Mouse (Mus musculus) ES-E14 (cell line): ENCODE data around the gene Nr4a1. TPM values are rescaled to one million over a fixed set of nuclear protein-coding genes. Genes with fewer than 3 reads are reported as not detected.

Experiments used
- DNase-seq: peaks from one replicate; pipeline ENCODE4 v3.0.0-alpha.2; 2013; ENCODE audit warnings: low read depth, low spot score
- H3K27ac ChIP-seq: 2 replicates; pipeline ENCODE4 v1.5.1; 2012; ENCODE audit warnings: low read depth, mild to moderate bottlenecking, low read length, moderate library complexity, mixed read lengths; ENCODE audit not compliant: poor library complexity, insufficient read depth, severe bottlenecking
- H3K36me3 ChIP-seq: 2 replicates; pipeline ENCODE4 v1.6.1; 2012; ENCODE audit warnings: mild to moderate bottlenecking, low read length, moderate library complexity, mixed read lengths; ENCODE audit not compliant: control insufficient read depth, poor library complexity, insufficient read depth, severe bottlenecking
- H3K4me1 ChIP-seq, 2 experiments: fragments of 150-350 bp in 1 of 2; sonication (generic) in 1 of 2; 2 replicates each; pipeline ENCODE4 v1.6.1; 2012; ENCODE audit warnings: low read length in 2 of 2, mild to moderate bottlenecking in 1 of 2, mixed read lengths in 1 of 2; ENCODE audit not compliant: control insufficient read depth in 2 of 2, insufficient read depth in 2 of 2, poor library complexity in 1 of 2
- H3K4me3 ChIP-seq, 2 experiments: fragments of 150-350 bp in 1 of 2; sonication (generic) in 1 of 2; 2 replicates each; pipeline ENCODE4 v1.5.1; 2012; ENCODE audit warnings: low read length in 2 of 2, low read depth in 1 of 2, mild to moderate bottlenecking in 1 of 2, mixed read lengths in 1 of 2; ENCODE audit not compliant: insufficient read depth in 1 of 2, poor library complexity in 1 of 2, severe bottlenecking in 1 of 2
- H3K9ac ChIP-seq: 2 replicates; pipeline ENCODE4 v1.6.1; 2012; ENCODE audit warnings: low read depth, mild to moderate bottlenecking, low read length, mixed read lengths; ENCODE audit not compliant: poor library complexity, insufficient read depth, severe bottlenecking
- H3K9me3 ChIP-seq: fragments of 150-350 bp; sonication (generic); 2 replicates; pipeline ENCODE4 v1.6.1; 2012; ENCODE audit warnings: low read depth, mild to moderate bottlenecking, low read length; ENCODE audit not compliant: control insufficient read depth, insufficient read depth
- CHD2 ChIP-seq: IDR thresholded peaks from 2 replicates; pipeline ENCODE4 v1.6.1; 2014; ENCODE audit warnings: mild to moderate bottlenecking, low read depth, low read length, inconsistent platforms
- HCFC1 ChIP-seq: IDR thresholded peaks from 2 replicates; pipeline ENCODE4 v1.6.1; 2012; ENCODE audit warnings: low read length, inconsistent platforms, borderline replicate concordance; ENCODE audit not compliant: insufficient read depth
- MAFK ChIP-seq: IDR thresholded peaks from 2 replicates; pipeline ENCODE4 v1.6.1; 2014; ENCODE audit warnings: mild to moderate bottlenecking, low read depth, low read length, inconsistent platforms; ENCODE audit not compliant: insufficient read depth
- ZC3H11A ChIP-seq: IDR thresholded peaks from 2 replicates; pipeline ENCODE4 v1.6.1; 2012; ENCODE audit warnings: low read depth, mild to moderate bottlenecking, inconsistent platforms, low read length, borderline replicate concordance
- ZNF384 ChIP-seq: IDR thresholded peaks from 2 replicates; pipeline ENCODE4 v1.6.1; 2012; ENCODE audit warnings: low read depth, low read length, inconsistent platforms
- in situ Hi-C, 2 experiments: fragments of 600-800 bp; cut with MboI; formaldehyde crosslinking; loops; one replicate each; pipeline ENCODE4 v1.15.1; 2025; ENCODE audit warnings: low sequenced_read_pairs in 2 of 2, inconsistent platforms in 1 of 2; ENCODE audit not compliant: unreplicated experiment in 2 of 2
- total RNA-seq: library from RNA; depleted of rRNA; stranded (reverse); fragments of 300-350 nt; gene quantifications from 2 replicates; pipeline ENCODE4 v1.2.3, GENCODE M21; 2012

Nr4a1 gene
- total RNA-seq, 1 experiment: 12.1 TPM

DNA sequence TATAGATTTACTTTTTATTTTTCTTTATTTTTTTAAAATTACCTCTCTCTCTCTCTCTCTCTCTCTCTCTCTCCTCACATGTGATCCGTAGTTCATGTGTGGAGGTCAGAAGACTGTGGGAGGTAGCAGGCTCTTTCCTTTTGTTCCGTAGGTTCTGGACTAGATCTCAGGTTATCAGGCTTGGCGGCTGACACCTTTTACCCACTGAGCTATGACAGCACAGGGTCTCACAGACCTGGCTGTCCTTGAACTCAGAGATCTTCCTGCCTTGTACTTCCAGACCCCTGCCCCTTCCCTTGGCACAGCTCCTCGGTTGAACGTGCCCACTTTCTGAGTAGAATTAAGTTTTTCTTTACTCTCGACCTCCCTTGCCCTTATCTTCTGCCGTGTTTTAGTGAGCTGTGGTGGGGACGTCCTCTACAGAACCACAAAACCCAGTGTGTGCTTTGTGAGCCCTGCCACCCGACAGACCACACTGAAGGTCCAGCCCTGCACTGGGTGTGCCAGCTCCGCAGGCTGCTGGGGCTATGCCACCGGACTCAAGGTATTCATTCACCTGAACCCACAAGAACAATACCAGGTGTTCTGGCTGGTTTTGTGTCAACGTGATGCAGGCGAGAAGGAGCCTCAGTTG is 62.3 kb downstream of the Nr4a1 start:
- H3K36me3 ChIP-seq: no peaks in the 10 kb centered on the region
- no peak for TF ChIP-seq MAFK
- TF ChIP-seq ZC3H11A: no peak
- TF ChIP-seq HCFC1: no peak
- no peak for TF ChIP-seq CHD2
- TF ChIP-seq ZNF384: no peak
- H3K9ac ChIP-seq: no peak overlapping the region
- peaks cover 0 to 10% of the 10 kb centered on the region in 2 experiments; a peak in 2 of 4 replicates for H3K4me1 ChIP-seq
- no peak for DNase-seq
- no peak overlapping the region for H3K4me3 ChIP-seq
- H3K27ac ChIP-seq: no peak overlapping the region
- no peaks in the 10 kb centered on the region for H3K9me3 ChIP-seq
- in situ Hi-C loops: no loop called here

DNA sequence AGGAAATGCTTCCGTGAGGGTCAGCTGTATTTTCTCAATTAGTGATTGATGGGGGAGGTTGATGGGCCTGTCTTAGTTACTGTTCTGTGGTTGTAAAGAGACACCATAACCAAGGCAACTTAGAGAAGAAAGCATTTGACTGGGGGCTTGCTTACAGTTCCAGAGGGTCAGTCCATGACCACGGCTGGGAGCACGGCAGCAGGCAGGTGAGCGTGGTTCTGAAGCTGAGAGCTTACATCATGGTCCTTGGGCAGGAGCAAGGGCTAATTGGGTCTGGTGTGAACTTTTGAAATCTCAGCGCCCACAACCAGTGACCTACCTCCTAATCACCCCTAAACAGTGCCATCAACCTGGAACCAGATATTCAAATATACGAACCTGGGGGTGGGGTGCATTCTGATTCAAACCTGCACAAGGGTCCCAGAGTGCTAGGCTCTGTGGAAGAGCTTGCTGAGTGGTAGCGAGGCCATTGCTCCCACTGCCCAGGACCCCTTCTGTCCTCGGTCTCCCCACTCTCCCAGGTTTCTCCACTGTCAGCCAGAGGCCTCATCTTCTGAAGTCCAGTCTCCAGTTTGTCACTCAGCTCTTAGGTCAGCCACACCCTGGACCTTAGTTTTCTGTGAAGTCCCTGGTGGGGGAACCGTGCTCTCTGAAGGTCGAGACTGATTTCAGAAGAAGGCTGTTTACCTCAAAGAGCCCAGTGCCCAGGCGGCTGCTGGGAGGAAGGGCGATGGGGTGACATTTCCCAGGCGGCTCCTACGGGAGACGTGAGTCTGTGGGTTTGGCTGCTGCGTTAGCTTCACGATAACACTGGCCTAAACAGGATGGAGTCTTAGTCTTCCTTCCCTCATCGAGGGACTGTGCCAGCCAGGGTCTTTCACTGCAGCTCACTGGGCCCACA is 63.1 kb downstream of the Nr4a1 start:
- Histone ChIP-seq H3K36me3 (no peaks in the 10 kb centered on the region), H3K4me3 (no peak overlapping the region), H3K9ac (no peak overlapping the region), H3K9me3 (no peaks in the 10 kb centered on the region), H3K4me1 (peaks cover 0 to 10% of the 10 kb centered on the region in 2 experiments; a peak in 2 of 4 replicates), H3K27ac (no peak overlapping the region)
- TF ChIP-seq CHD2 (no peak), MAFK (no peak), ZNF384 (no peak), HCFC1 (no peak), ZC3H11A (no peak)
- in situ Hi-C loops: no loop called here
- DNase-seq: no peak

DNA sequence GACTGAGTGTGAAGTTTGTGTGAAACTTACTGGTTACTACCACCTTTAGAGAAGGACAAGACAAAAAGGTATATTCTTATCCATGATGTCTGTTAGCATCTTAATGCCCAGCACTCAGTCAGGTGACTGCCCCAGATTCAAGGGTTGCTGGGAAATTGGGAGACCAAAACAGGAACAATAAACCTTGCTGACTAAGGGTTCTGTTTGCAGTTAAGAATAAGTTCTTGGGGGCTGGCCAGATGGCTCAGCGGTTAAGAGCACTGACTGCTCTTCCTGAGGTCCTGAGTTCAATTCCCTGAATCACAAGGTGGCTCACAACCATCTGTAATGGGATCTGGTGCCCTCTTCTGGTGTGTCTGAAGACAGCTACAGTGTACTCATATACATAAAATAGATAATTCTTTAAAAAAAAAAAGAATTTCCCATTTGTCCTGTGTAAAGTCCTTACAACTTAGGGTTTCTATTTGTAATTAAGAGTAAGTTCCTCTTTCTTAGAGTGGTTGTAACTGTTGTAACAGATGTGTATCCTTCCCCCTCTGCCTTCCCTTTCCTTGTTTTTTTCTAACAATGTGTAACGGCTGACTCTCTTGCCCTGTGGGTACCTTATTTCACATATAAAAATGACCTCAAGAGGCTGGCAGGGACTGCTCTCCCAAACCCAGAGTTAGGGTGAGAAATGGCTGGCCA is 63.9 kb downstream of the Nr4a1 start:
- DNase-seq: no peak
- Histone ChIP-seq H3K4me3 (no peak overlapping the region), H3K36me3 (no peaks in the 10 kb centered on the region), H3K27ac (no peak overlapping the region), H3K9ac (no peak overlapping the region), H3K9me3 (no peaks in the 10 kb centered on the region), H3K4me1 (peaks cover 0 to 10% of the 10 kb centered on the region in 2 experiments; a peak in 2 of 4 replicates)
- no peak for TF ChIP-seq ZNF384
- no peak for TF ChIP-seq HCFC1
- TF ChIP-seq ZC3H11A: no peak
- peak; percentile 47; the same call in 1 of the 2 replicates for TF ChIP-seq MAFK
- TF ChIP-seq CHD2: no peak
- in situ Hi-C loops: no loop called here

DNA sequence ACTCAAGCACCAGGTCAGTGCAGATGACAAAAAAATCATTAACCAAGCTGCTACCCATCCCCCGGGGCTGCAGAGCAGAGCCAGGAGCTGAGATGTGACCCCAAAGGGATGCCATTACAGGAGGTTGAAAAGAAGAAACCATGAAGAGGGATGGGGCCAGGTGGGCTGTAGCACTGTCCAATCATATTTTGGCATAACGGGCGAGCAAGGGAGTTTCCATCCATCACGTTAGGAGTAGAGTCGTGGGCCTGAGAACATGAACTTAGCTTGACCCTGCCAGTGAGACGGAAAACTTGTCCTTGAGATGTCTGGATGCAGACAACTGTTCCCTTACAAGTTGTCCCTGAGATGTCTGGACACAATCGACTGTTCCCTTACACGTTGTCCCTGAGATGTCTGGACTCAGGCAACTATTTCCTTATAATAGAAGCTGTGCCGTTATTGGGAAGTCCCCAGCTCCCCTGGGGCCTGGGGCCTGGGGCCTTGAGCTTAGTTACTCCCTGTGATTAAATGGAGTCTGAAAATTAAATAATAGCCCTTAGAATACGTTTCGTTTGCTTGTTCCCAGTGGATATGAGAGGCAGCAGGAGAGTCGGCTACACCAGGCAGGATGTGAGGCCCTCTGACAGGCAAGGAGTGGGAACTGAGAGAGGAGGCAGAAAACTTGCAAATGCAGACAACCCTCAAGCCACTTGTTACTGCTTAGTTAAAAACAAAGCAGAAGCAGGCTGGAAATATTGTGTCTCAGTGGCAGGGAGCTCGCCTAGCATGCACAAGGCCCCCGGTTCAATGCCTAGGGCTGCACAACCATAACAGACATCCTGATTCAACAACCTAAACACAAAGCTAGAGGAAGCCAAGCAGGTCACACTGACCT is 65.1 kb downstream of the Nr4a1 start:
- Histone ChIP-seq H3K4me1 (peaks cover 0 to 10% of the 10 kb centered on the region in 2 experiments; a peak in 2 of 4 replicates), H3K9ac (no peak overlapping the region), H3K36me3 (no peaks in the 10 kb centered on the region), H3K9me3 (no peaks in the 10 kb centered on the region), H3K4me3 (no peak overlapping the region), H3K27ac (no peak overlapping the region)
- DNase-seq: no peak
- TF ChIP-seq CHD2 (no peak), ZNF384 (no peak), HCFC1 (no peak)
- in situ Hi-C loops: no loop called here
